Mouse (Mus musculus) lung, postnatal 0 days (tissue): ENCODE results near the gene H1f0.

Experiments used
- CTCF ChIP-seq: IDR thresholded peaks from 2 replicates; pipeline ENCODE4 v1.5.1; 2016; ENCODE audit warnings: antibody characterized with exemption, mild to moderate bottlenecking
- EP300 ChIP-seq: IDR thresholded peaks from 2 replicates; pipeline ENCODE4 v1.6.1; 2016; ENCODE audit warnings: antibody characterized with exemption, mild to moderate bottlenecking, control low read depth

- TF ChIP-seq CTCF = no peak
- TF ChIP-seq EP300 = no peak
These were observed 48.2 kb upstream of the H1f0 start for GRCm38 (mm10) chr15:78980084-78980483.
